ENCODE assay signal across 7 mouse cellular contexts in genomic region chr11:61514953-61515352, GRCm38 (mm10). TPM values are rescaled to one million over a fixed set of nuclear protein-coding genes. Genes with fewer than 3 reads are reported as not detected.
DNase-seq lines count a peak whose midpoint lies in the region; ATAC-seq lines count a peak whose summit lies in the region.

No protein-coding gene starts in this region.

- ATAC-seq in hindbrain, embryonic 11.5 days (ENCODE audit: low FRiP score): no peak
- no peak for ATAC-seq in hindbrain, embryonic 14.5 days (ENCODE audit: low FRiP score)
- ATAC-seq in granulocyte monocyte progenitor cell, adult 5-6 weeks (replicated peaks; ENCODE audit: poor library complexity, severe bottlenecking): peak; percentile 50; the same call in 1 of the 2 replicates
- ATAC-seq in megakaryocyte progenitor cell, adult 5-6 weeks (replicated peaks; ENCODE audit: poor library complexity): no peak

- H3K36me3 ChIP-seq in hindbrain, embryonic 11.5 days (ENCODE audit: control insufficient read depth, insufficient read depth, low read length): peaks cover 6% of the 10 kb centered on the region
- H3K36me3 ChIP-seq in hindbrain, embryonic 14.5 days (replicated peaks; ENCODE audit: control insufficient read depth, insufficient read depth): peaks cover 64% of the 10 kb centered on the region

- H3K4me3 ChIP-seq in hindbrain, embryonic 11.5 days (ENCODE audit: low read depth, low read length): no peak overlapping the region
- no peak overlapping the region for H3K4me3 ChIP-seq in hindbrain, embryonic 14.5 days (replicated peaks; ENCODE audit: low read length)

- no peak overlapping the region for H3K27ac ChIP-seq in hindbrain, embryonic 11.5 days (ENCODE audit: low read depth, low read length)
- no peak overlapping the region for H3K27ac ChIP-seq in hindbrain, embryonic 14.5 days

- DNase-seq in hindbrain, embryonic 11.5 days (ENCODE audit: low spot score): peak; percentile 65
- DNase-seq in hindbrain, embryonic 14.5 days (ENCODE audit: low spot score): no peak
- DNase-seq in CD4-positive helper T cell, adult 2 months (ENCODE audit: low read depth, low spot score): peak; percentile 16
- peak; percentile 70 for DNase-seq in NIH3T3 (ENCODE audit: low read depth)
- peak; percentile 62 for DNase-seq in mesoderm, embryonic 11.5 days (ENCODE audit: low read depth, low spot score)

- WGBS in hindbrain, embryonic 11.5 days: 37% methylated on average over 3 of the region's 3 CpGs
- WGBS in hindbrain, embryonic 14.5 days: 27% methylated on average over 3 of the region's 3 CpGs

- H3K4me2 ChIP-seq in hindbrain, embryonic 11.5 days (replicated peaks; ENCODE audit: low read depth, low read length): no peak overlapping the region
- no peak overlapping the region for H3K4me2 ChIP-seq in hindbrain, embryonic 14.5 days (replicated peaks)

- H3K9me3 ChIP-seq in hindbrain, embryonic 11.5 days (ENCODE audit: control insufficient read depth, low read length): no peaks in the 10 kb centered on the region
- H3K9me3 ChIP-seq in hindbrain, embryonic 14.5 days (ENCODE audit: control insufficient read depth, low read length): no peaks in the 10 kb centered on the region

- H3K27me3 ChIP-seq in hindbrain, embryonic 11.5 days (ENCODE audit: control insufficient read depth, insufficient read depth, low read length): no peaks in the 10 kb centered on the region
- H3K27me3 ChIP-seq in hindbrain, embryonic 14.5 days (ENCODE audit: control insufficient read depth, insufficient read depth, low read length): no peaks in the 10 kb centered on the region

- H3K9ac ChIP-seq in hindbrain, embryonic 11.5 days (ENCODE audit: low read depth, low read length): no peak overlapping the region
- no peak overlapping the region for H3K9ac ChIP-seq in hindbrain, embryonic 14.5 days

- H3K4me1 ChIP-seq in hindbrain, embryonic 11.5 days (replicated peaks; ENCODE audit: control insufficient read depth, insufficient read depth, low read length): no peaks in the 10 kb centered on the region
- no peaks in the 10 kb centered on the region for H3K4me1 ChIP-seq in hindbrain, embryonic 14.5 days (replicated peaks; ENCODE audit: control insufficient read depth, insufficient read depth, low read length)

RNA-seq across cellular contexts. Expression of gene B9d1, which starts 10.0 kb away (rescaled TPM):
- polyA plus RNA-seq in hindbrain, embryonic 11.5 days (2014; fragmentation: Nextera tagmentation; extraction: Ambion mirVana): 34.3 and 42.1 TPM in 2 replicates
- 26.5 and 37.4 TPM in 2 replicates for polyA plus RNA-seq in hindbrain, embryonic 14.5 days (2014; fragmentation: Nextera tagmentation; extraction: Ambion mirVana)
- total RNA-seq in granulocyte monocyte progenitor cell, adult 5-6 weeks (2014; fragmentation: Nextera tagmentation): 1.6 TPM in 1 of 2 replicates, not detected in the other
- total RNA-seq in granulocyte monocyte progenitor cell, adult 5-6 weeks (2017): not detected in 2 replicates
- 0.49 and 1.3 TPM in 2 replicates for total RNA-seq in megakaryocyte progenitor cell, adult 5-6 weeks (2015)
- 0.92 TPM in 1 of 2 replicates, not detected in the other for total RNA-seq in megakaryocyte progenitor cell, adult 5-6 weeks (2017)

RNA-seq across cellular contexts. Expression of gene Mapk7, which starts 20.7 kb away (rescaled TPM):
- polyA plus RNA-seq in hindbrain, embryonic 11.5 days (2014; fragmentation: Nextera tagmentation; extraction: Ambion mirVana): 51.5 and 54.7 TPM in 2 replicates
- 57.9 and 61.6 TPM in 2 replicates for polyA plus RNA-seq in hindbrain, embryonic 14.5 days (2014; fragmentation: Nextera tagmentation; extraction: Ambion mirVana)
- 9.2 and 12.9 TPM in 2 replicates for total RNA-seq in granulocyte monocyte progenitor cell, adult 5-6 weeks (2014; fragmentation: Nextera tagmentation)
- 5.9 and 13.1 TPM in 2 replicates for total RNA-seq in granulocyte monocyte progenitor cell, adult 5-6 weeks (2017)
- total RNA-seq in megakaryocyte progenitor cell, adult 5-6 weeks (2015): 6.2 and 7.9 TPM in 2 replicates
- total RNA-seq in megakaryocyte progenitor cell, adult 5-6 weeks (2017): 10.3 and 12.0 TPM in 2 replicates

RNA-seq across cellular contexts. Expression of gene Mfap4, which starts 29.7 kb away (rescaled TPM):
- polyA plus RNA-seq in hindbrain, embryonic 11.5 days (2014; fragmentation: Nextera tagmentation; extraction: Ambion mirVana): 111 and 132 TPM in 2 replicates
- polyA plus RNA-seq in hindbrain, embryonic 14.5 days (2014; fragmentation: Nextera tagmentation; extraction: Ambion mirVana): 52.4 and 56.6 TPM in 2 replicates
- total RNA-seq in granulocyte monocyte progenitor cell, adult 5-6 weeks (2014; fragmentation: Nextera tagmentation): not detected in 2 replicates
- not detected in 2 replicates for total RNA-seq in granulocyte monocyte progenitor cell, adult 5-6 weeks (2017)
- total RNA-seq in megakaryocyte progenitor cell, adult 5-6 weeks (2015): not detected in 2 replicates
- not detected in 2 replicates for total RNA-seq in megakaryocyte progenitor cell, adult 5-6 weeks (2017)
